Mouse (Mus musculus): ENCODE data around the gene Mpp6.

Mpp6 gene

DNA sequence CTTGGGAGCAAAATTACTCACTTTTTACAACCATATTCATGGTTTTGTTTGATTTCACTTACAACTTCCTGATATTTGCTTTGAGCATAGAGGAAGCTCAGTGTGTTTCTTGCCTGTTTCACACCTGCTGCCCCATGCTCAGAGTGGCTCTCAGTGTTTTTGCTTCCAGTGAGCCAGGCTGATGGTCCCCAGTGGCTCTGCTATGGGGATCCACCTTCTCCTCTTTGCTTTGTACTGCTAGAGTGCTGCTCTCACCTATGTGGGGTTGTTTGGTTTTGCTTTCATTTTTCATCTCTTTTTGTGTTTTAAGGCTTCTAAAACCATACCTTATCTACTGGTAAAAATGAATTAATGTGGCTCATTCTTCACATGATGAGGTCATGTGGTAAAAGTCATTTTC is 36.1 kb downstream of the Mpp6 start:
- peak; percentile 47 for DNase-seq (ENCODE audit: low read depth, low spot score)

DNA sequence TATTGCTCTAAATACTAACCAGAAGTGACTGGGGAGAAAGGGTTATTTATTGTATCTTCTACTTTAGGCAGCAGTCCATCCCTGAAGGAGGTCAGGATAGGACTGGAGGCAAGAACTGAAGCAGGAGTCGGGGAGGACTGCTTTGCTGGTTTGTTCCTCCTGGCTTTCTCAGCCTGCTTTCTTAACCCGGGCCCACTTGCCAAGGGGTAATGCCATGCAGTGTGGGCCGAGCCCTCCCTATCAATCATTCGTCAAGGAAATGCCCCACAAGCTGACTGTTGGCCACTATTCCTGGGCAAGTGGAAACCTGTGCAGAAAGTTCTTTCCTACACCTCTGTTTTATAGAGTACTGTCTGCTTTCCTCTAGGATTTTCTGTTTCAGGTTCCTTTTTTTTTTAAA is 39.3 kb downstream of the Mpp6 start:
- no peak for DNase-seq (ENCODE audit: low read depth, low spot score)

DNA sequence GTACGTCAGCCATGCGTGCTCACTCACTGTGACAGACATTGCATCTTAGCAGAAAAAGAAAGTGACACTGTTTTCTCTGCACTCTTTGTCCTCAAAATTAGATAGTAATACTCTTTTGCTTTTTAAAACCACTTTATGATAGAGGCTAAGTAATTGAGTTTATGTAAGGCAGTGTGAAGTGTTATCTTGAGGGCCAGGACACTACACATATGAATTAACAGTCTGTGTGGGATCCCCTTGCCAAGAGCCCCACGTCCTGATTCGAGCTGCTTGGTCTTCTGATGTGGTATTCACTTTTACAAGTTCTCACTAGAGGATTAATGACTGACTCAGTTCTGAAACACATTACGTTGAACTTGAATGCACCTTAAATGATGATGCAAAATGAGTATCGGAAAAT is 49.8 kb downstream of the Mpp6 start:
- peak; percentile 24 for DNase-seq (ENCODE audit: low read depth, low spot score)

DNA sequence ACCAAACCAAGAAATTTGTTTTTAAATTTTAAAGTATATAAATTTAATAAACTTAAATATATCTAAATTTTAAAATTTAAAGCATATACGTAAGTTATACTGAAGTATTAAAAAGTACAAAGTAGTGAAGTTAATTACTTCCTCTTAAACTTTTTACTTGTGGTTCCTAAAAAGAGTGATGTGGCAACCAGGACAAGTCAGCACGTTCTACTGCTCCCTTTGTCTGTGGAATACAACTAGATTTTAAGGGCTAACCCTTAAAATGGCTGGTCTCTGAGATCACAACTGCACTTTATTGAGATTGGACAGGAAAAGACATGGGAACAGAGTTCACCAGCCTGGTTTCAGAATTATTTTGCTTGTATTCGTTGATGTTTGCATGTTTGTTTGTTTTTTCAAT is 53.0 kb downstream of the Mpp6 start:
- DNase-seq (ENCODE audit: low read depth, low spot score): no peak

DNA sequence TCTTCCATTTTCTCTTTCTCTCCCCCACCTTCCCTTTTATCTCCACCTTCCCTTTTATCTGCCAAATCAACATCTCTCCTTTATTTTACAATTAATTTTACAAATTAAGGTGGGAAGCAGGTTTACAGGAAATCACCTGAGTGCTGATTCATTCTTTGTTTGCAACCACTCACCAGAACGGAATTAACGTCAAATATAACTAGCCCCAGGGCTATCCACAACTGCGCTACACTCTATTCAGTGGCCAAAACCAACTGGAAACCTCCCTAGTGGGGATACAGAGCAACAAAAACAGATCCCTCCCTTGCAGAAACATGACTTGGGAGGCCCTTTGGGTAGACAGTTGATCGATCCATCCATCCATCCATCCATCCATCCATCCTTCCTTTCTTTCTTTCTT is 58.8 kb downstream of the Mpp6 start:
- no peak for DNase-seq (ENCODE audit: low read depth, low spot score)

DNA sequence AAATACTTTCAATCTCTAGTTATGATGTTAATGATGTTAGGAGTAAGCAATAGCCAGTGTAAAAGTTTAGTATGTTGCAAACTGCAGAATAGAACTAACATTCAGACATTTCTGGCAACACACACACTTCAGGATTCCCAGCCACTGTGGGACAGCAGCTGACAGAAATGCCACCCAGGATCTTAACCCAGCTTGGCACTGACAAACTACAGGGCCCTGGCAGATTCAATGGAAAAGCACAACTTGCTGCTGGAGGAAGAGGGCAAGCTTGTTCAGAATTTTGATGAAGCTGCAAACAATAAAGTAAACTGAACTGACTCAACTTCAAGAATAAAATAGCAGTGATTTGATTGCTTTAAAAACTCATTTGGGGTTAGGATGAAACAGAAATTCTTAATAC is 59.7 kb downstream of the Mpp6 start:
- DNase-seq (ENCODE audit: low read depth, low spot score): no peak

DNA sequence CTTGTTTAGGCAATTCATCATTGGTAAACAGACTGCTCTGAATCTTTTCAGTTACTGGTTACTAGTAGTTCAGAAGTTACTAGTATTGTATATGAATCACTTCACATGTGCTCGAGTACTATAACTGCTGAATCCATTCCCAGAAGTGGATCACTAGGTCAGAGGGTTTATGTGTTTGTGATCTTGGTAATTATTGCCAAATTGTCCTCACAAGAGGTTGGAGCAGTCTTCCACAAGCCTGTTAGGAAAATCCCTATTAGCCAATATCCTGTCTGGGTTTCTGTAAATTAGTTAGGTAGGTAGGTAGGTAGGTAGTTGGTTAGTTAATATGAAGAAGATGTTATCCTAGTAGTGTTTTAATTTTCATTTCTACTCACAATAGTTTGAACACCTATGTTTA is 65.7 kb downstream of the Mpp6 start:
- no peak for DNase-seq (ENCODE audit: low read depth, low spot score)

DNA sequence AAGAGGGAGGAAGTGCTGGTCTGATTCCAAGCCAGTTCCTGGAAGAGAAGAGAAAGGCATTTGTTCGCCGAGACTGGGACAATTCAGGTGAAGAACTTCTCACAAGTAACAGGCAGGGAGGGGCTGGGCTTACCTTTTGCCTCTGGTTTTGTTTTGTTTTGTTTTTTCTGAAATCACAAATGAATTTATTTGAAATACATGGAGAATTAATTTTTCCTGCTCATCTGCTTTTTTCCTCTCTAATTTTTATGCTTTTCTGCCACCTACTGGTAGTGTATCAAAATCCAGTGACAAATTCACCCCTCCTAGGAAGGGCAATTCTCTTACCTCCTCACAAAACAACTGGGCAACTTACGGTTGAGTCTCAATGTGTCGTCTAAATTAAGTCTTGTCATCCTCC is 70.1 kb downstream of the Mpp6 start:
- DNase-seq (ENCODE audit: low read depth, low spot score): peak; percentile 19

DNA sequence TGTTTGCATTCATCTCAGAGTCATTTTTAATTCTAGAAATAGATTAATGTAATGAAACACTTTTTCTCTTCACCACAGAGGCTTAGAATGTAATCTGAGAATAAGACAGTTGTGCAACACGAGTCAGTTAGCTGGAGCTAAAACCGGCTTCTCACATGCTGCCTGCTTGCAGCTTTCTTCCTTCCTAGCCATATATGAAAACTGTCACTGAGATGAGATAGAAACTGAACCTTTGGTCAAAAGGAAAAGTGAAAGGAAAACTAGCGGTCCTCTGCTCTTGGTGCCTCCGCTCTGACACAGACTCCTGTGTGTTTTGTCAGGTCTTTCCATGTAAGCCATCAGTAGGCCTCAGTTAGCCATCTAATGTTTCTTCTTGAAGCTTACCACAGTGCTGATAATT is 77.9 kb downstream of the Mpp6 start:
- DNase-seq (ENCODE audit: low read depth, low spot score): peak; percentile 53

DNA sequence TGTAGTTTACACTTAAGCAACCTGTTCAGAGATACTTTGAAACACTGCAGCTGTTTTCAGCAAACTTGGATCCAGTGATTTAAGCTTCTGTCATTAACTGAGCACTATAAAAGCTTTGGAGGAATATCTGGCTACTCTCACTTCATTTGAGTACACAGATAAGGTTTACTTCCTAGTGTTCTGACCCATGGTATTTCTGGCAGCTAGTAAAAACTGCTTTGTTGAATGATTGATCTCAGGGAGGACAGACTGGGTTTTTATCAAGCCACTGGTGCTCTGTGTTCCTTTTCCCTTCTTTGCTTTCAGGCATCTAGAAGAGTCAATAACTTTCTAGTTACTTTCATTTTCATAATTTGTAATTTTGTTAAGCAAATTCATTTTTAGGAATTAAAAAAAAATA is 79.3 kb downstream of the Mpp6 start:
- no peak for DNase-seq (ENCODE audit: low read depth, low spot score)

DNA sequence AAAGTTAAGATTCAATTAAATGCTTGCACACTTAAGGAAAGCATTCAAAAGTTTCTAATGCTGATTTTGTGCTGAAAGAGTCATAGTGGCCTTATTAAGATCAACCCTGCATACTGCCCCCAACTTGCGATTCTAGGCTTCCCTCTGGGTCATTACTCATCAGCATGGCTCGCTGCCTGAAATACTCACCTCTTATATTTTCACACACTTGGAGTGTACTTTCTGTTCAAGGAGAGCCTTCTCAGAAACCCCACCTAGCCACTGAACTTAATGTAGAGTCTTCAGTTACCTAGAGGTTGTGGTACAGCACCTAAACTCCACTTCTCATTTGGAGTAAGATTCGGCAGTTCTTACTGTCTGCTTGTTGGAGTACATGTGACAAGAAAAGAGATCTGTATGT is 81.6 kb downstream of the Mpp6 start:
- no peak for DNase-seq (ENCODE audit: low read depth, low spot score)

DNA sequence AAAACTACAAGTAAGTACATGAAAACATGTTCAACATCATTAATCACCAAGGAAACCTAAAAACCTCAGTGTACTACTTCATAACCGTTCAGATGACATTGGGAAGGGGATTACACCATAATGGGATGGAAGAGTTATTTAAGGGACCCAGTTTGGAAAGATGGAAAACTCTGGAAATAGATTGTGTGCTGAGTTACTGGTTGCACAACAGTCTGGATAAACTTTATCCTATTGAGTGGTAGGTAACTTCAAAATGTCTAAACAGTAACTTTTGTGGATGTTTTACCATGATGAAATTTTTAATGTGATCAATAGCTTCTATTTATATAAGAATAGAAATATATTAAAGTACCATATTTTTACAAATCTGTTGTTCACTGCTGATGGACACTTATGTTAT is 82.1 kb downstream of the Mpp6 start:
- DNase-seq (ENCODE audit: low read depth, low spot score): no peak

DNA sequence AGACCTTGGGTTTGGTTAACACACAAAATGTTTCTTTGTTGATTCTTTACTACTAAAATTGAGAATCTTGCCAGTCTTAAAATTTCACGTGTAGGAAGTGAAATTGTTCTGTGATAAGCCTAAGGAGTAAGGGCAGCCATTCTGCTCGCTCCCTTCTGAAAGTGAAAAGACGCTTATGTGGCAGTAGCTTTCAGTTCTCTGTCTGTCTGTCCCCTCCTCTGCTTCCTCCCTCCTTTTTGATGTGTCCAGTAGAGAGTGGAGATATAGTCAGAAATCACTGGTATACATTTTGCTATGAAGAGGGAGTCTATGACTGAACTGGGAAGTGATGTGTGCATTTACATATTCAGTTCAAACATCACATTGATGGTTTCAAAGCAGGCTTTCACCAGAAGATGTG is 82.8 kb downstream of the Mpp6 start:
- DNase-seq (ENCODE audit: low read depth, low spot score): no peak

DNA sequence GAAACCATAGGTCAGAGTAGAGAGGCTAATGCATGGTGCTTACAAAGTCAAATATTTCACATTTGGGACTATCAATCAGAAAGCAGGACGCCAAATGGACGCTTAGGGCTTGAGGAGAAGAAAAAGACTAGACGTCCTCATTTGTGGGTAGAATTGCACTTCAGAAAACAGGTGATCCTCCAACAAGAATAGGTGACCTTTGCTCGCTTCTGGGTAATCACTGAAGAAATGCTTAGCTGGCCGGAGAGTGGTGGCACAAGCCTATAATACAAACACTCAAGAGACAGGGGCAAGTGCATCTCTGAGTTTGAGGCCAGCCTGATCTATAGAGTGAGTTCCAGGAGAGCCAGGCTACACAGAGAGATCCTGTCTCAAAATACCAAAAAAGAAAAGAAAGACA is 83.8 kb downstream of the Mpp6 start:
- no peak for DNase-seq (ENCODE audit: low read depth, low spot score)

DNA sequence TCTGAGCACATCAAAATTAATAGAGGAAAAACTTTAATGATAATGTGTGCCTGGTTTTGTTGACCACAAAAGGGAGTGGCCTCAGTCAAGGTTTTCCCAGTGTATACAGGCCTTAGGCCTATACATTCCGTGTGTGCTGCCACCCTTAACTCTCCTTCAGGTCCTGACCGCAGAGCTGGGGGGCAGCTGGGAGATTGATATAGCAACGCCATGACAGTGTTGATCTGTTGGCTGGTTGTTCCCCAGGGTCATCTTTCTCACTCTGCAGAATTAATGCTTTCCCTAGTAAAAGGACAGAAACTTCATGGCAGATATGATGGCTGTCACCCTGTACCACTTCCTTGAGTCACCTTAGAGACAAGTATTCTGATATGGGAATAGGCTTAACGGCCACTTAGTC is 94.3 kb downstream of the Mpp6 start:
- DNase-seq (ENCODE audit: low read depth, low spot score): no peak

DNA sequence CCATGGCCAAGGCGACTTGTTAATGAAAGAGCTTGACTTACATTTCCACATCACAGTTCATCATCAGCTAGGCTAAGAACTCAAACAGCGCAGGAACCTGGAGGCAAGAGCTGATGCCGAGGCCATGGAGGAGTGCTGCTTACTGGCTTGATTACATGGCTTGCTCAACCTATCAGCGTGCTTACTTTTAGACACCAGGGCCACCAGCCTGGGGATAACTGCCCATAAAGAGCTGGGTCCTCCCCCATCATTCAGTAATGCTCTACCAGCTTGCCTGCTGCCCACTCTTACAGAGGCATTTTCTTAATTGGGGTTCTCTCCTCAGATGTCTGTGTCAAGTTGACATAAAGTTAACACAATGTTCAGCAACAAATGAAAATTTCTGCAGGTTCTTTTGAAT is 95.1 kb downstream of the Mpp6 start:
- DNase-seq (ENCODE audit: low read depth, low spot score): no peak

DNA sequence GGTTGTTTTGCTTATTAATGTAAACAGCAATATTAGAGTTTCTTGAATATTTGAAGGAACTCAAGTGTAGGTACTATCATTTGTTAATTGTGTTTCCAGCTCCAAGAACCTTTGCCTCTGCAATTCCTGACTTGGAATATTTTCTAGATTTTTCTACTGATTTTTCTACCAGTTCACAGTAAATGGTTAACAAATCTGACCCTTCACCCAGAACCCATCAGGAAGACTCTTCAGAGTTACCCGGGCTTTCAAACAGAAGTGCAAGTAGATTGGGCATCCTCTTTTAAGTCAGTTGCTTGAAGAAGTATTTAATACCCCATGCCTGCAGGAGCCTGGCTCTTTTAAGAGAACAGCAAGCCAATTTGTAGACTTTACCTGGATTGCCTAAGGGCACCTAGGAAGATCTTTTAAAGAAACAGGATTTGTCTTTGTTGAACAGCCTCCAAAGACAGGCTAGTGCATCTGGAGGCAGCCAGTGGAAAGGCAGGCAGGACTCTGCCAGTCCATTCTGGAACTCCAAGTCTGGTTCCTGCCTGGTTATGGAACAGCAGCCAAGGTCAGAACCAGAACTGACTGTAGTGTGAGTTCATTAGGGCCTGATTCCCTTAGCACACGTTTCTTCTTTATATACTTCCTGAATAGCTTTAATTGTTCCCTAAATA is 104.8 kb downstream of the Mpp6 start:
- DNase-seq (ENCODE audit: low read depth, low spot score): no peak

DNA sequence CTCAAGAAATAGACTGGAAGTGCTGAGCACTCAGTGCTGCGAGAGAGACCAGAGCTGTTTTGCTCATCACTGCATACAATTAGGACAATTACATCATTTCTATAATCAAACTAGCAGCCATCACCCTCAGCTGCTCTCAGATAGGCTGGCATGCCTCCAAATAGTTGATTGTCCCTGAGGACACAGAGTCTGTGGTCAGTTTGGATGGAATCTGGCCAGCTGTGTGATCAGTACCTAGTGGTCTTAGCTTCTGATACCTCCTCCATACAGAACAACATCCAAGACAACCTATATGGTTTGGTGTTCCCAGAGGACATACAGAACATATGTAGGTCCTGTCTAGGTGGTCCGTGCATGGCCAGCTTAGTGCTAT is 105.3 kb downstream of the Mpp6 start:
- DNase-seq (ENCODE audit: low read depth, low spot score): no peak

DNA sequence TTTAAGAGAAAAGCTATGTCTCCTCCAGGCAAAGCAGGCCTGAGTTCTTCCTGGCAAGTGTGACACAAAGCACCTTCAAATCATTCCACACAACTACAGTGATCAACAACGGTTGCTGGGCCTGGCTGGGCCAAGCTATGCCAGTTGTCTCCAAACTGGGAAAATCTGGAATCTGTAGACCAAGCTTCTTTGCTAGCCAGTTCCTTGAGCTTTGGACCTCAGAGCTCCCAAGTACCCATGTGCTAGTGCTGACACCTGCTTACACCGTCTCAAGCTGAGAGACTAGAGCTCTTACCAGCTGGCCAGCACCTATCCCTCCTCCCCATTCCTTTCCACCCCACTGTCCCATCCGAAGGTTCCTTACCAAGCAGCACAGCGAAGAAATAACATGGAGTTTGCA is 105.9 kb downstream of the Mpp6 start:
- DNase-seq (ENCODE audit: low read depth, low spot score): no peak

DNA sequence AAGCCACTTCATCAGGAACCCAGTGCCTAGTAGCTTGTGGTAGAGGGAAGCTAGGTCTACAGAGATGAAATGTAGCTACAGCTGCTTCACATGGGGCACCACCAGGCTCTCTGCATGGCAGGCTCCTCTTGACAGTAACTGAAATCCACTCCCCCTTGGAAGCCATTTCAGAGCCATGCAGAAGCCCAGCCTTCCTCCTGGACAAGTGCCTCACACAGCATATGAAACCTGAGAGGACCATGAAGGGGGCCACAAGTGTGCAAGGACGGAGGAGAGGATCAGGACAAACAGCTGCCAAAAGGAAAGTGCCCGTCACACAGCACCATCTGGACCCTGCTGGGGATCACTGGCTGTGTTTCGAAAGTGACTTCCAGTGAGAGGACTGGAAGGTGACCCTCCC is 108.6 kb downstream of the Mpp6 start:
- DNase-seq (ENCODE audit: low read depth, low spot score): no peak

DNA sequence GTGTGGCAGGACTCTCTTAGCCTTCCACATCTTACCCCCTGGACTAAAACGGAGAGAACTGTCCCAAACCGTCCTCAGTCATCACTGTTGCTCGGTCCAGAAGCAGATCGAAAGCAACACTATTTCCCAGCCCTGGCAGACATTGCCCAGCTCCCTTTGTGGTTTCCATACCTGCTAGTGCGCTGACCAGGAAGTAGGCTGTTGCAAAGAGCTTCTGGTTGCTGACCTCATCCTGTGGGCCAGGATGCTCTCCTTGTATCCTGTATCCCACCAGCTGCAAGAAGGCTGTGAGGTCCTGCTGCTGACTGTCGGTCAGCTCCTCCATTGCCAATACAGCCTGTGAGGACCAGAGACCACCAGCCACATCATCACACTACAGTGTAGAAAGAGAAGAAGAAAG is 109.0 kb downstream of the Mpp6 start:
- no peak for DNase-seq (ENCODE audit: low read depth, low spot score)

DNA sequence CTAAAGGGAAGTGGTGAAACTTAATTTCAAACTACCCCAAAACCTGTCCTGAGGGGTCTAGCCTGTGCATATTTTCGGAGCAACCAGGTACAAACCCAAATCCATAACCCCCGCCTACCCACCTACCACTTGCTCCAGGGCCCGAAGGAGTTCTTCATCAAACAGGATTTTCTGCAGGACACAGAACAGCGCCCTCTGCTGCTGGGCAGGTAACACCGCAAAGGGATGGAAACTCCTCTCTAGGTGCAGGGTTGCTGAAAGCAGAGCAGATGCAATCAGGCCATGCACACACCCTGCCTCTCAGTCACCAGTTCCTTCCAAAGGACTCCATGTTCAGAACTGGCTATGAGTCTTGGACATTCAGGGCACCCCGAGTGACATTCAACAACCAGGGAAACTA is 110.8 kb downstream of the Mpp6 start:
- DNase-seq (ENCODE audit: low read depth, low spot score): peak; percentile 39

DNA sequence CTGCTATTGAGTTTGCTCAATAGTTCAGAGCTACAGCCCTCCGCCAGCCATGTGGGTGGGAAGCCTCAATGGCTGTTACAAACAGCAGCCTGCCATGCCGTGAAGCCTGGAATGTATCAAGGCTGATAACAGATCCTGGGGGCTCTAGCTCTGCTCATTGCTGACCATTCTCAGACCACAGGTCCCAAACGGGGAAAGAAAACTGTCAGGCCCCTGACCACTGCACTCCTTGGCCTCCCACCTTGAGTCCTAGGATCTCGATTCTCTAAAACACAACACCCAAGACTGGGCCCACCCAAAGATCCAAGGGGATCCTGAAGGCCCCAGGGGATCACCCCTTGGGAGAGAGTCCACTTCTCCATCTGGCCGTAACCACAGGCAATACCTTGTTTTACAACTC is 112.3 kb downstream of the Mpp6 start:
- no peak for DNase-seq (ENCODE audit: low read depth, low spot score)

DNA sequence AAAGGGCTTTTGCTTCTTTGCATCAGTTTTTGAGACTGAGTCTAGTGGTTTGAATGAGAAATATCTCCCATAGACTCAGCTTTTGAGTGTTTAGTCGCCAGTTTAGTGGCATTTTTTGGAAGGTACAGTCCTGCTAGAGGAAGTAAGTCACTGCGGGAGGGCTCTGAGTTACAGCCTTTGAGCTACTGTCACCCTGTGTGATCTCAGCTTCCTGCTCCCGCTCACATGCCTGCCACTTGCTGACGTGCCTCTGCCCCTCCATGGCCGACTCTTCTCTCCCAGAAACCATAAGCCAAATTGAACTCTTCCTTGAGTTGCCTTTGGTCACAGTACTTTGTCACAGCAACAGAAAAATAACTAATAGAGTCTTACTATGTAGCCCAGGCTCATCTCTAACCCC is 112.9 kb downstream of the Mpp6 start:
- no peak for DNase-seq (ENCODE audit: low read depth, low spot score)

DNA sequence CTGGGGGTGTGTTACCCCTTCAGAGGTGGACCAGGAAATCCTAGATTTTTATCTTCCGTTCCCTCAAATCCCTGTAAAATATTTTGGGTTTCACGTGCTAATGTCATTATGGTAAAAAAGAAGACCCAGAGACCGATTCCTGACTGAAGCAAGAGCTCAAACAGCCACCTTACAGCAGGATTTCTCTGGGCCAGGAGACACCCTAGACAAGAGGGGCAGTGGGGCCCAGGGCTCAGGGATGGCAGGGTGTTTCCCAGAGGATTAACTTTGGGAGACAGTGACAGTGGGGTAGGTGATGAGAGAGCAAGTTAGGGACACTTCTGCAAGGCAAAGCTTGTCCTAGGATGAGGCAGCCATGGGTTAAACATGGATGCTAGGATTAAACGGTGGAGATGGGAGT is 113.6 kb downstream of the Mpp6 start:
- no peak for DNase-seq (ENCODE audit: low read depth, low spot score)

Measured in CD4-positive helper T cell, adult 2 months (primary cell).